Mouse (Mus musculus) ES-Bruce4 (cell line): ENCODE measurements around the gene Zfp316.

Experiments used
- CTCF ChIP-seq: IDR thresholded peaks from one replicate; pipeline ENCODE4 v1.8.1; 2011; ENCODE audit warnings: low read depth, low read length
- EP300 ChIP-seq: IDR thresholded peaks from 2 replicates; pipeline ENCODE4 v1.6.1; 2011; ENCODE audit warnings: low read depth, low read length; ENCODE audit not compliant: insufficient read depth
- POLR2A ChIP-seq: IDR thresholded peaks from one replicate; pipeline ENCODE4 v1.8.1; 2011; ENCODE audit warnings: low read length; ENCODE audit not compliant: insufficient read depth

DNA sequence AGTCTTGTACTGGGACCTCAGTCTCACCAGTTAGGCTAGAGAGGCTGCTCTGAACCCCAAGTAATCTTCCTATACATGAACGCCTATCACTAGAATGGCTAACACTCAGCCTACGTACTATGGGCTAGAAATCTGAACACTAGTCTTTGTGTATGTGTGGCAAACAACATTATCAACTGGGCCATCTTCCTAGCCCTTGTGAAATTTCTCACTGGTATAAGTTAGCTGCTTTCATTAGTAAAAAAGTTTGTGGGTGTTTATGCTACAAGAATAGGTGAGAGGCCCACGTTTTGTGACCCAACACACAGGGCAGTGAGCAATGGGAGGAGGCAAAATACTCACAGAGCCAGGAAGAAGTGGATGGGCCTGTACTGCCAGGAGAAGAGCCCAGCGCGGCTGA lies 48.8 kb downstream of the Zfp316 start:
- TF ChIP-seq CTCF = no peak
- TF ChIP-seq POLR2A = no peak
- no peak for TF ChIP-seq EP300
